Mouse (Mus musculus) activated CD4-positive, CD25-positive, alpha-beta regulatory T cell, adult 9 weeks (primary cell): Measurements from ENCODE around the gene Olfr319. TPM values are rescaled to one million over a fixed set of nuclear protein-coding genes. Genes with fewer than 3 reads are reported as not detected.

ENCODE experiments used
- polyA plus RNA-seq: library from polyadenylated mRNA; unstranded; fragments of 100-300 nt; shearing (Covaris generic); gene quantifications from one replicate; pipeline ENCODE4 v1.2.1, GENCODE M21; 2017

Gene Olfr319
- not detected for polyA plus RNA-seq

GRCm38 (mm10) chr11:58698862-58699261 lies at the start of gene Olfr319:
Gene Olfr319, plus strand, starts transcription at chr11:58699162.

DNA sequence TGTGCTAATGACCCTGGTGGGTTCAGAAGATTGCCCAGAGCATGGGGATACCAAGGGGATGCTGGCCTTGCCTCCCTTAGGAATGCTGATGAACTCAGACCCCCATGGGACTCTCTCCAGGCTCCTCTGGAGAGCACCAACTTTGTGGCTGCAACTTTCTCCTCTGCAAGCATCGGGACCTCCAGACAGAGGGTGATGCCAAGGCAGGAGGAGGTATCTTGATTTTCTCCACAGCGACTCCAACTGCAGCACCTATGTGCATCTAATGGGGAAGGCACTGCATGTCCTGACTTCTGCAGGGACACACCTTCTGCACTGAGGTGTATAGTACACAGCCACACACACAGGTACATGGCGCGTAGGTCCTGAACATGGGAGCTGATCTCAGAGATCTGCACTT lies 40.4 kb upstream of the Olfr319 start, which contains the start of gene Olfr322:
TSS of gene Olfr322 (plus strand) at position 187 of the 400 bp plus-strand sequence.

GRCm38 (mm10) chr11:58680799-58681198 lies 18.2 kb upstream of the Olfr319 start, which contains the start of gene Olfr320:
Gene Olfr320, plus strand, starts transcription at chr11:58681099.

GRCm38 (mm10) chr11:58723914-58724313 lies 25.0 kb downstream of the Olfr319 start, which contains the start of gene Olfr318:
Gene Olfr318, minus strand, starts transcription at chr11:58724014.

DNA sequence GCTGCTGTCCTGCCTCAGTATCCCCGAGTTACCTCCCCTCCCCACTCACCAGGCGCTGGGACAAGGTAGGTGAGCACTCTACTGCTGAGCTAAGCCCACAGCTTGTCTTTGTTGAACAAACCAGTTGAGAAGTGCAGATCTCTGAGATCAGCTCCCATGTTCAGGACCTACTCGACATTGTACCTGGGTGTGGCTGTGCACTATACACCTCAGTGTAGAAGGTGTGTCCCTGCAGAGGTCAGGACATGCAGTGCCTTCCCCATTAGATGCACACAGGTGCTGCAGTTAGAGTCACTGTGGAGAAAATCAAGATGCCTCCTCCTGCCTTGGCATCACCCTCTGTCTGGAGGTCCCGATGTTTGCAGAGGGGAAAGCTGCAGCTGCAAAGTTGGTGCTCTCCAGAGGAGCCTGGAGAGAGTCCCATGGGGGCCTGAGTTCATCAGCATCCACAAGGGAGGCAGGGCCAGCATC lies 39.9 kb downstream of the Olfr319 start, which contains the start of gene Olfr317:
TSS of gene Olfr317 (minus strand) at position 421 of the 471 bp plus-strand sequence.

GRCm38 (mm10) chr11:58752434-58752833 lies 53.5 kb downstream of the Olfr319 start, which contains the start of gene Olfr316:
Gene Olfr316, plus strand, starts transcription at chr11:58752734.

Other genes starting within 250 kb of the Olfr319 start
- not detected for gene Lypd9, start 246.2 kb upstream of the Olfr319 start, polyA plus RNA-seq
- gene Olfr30, start 236.9 kb upstream of the Olfr319 start, polyA plus RNA-seq = not detected
- gene Olfr332, start 206.6 kb upstream of the Olfr319 start, polyA plus RNA-seq = 0.07 TPM
- not detected for gene Olfr331, start 196.6 kb upstream of the Olfr319 start, polyA plus RNA-seq
- gene Olfr330, start 164.3 kb upstream of the Olfr319 start, polyA plus RNA-seq = not detected
- gene Olfr329-ps, start 152.7 kb upstream of the Olfr319 start, polyA plus RNA-seq = not detected
- gene Olfr328, start 143.5 kb upstream of the Olfr319 start, polyA plus RNA-seq = not detected
- gene Olfr224, start 128.6 kb upstream of the Olfr319 start, polyA plus RNA-seq = not detected
- not detected for gene Olfr325, start 121.4 kb upstream of the Olfr319 start, polyA plus RNA-seq
- gene Olfr324, start 104.0 kb upstream of the Olfr319 start, polyA plus RNA-seq = not detected
- gene 2210407C18Rik, start 83.1 kb upstream of the Olfr319 start, polyA plus RNA-seq = not detected
- gene Olfr323, start 68.7 kb upstream of the Olfr319 start, polyA plus RNA-seq = not detected
- not detected for gene Trim58, start 58.7 kb upstream of the Olfr319 start, polyA plus RNA-seq
- gene Olfr322, start 40.4 kb upstream of the Olfr319 start, polyA plus RNA-seq = not detected
- gene Olfr320, start 18.1 kb upstream of the Olfr319 start, polyA plus RNA-seq = not detected
- gene Olfr318, start 24.9 kb downstream of the Olfr319 start, polyA plus RNA-seq = not detected
- gene Olfr317, start 40.0 kb downstream of the Olfr319 start, polyA plus RNA-seq = not detected
- not detected for gene Olfr316, start 53.6 kb downstream of the Olfr319 start, polyA plus RNA-seq
- gene Olfr315, start 74.0 kb downstream of the Olfr319 start, polyA plus RNA-seq = not detected
- not detected for gene Olfr314, start 83.8 kb downstream of the Olfr319 start, polyA plus RNA-seq
- not detected for gene Fam183b, start 102.8 kb downstream of the Olfr319 start, polyA plus RNA-seq
- not detected for gene Olfr313, start 115.8 kb downstream of the Olfr319 start, polyA plus RNA-seq
- not detected for gene Olfr312, start 130.1 kb downstream of the Olfr319 start, polyA plus RNA-seq
- not detected for gene Olfr311, start 140.1 kb downstream of the Olfr319 start, polyA plus RNA-seq
- 9.8 TPM for gene Gm12258, start 148.0 kb downstream of the Olfr319 start, polyA plus RNA-seq
- gene 2810021J22Rik, start 168.1 kb downstream of the Olfr319 start, polyA plus RNA-seq = 16.4 TPM
- gene Zfp39, start 205.1 kb downstream of the Olfr319 start, polyA plus RNA-seq = 12.4 TPM
- gene Btnl10, start 218.7 kb downstream of the Olfr319 start, polyA plus RNA-seq = 0.32 TPM
- 11.3 TPM for gene Rnf187, start 239.8 kb downstream of the Olfr319 start, polyA plus RNA-seq
- 21.6 TPM for gene Hist3h2ba, start 249.8 kb downstream of the Olfr319 start, polyA plus RNA-seq